Mouse (Mus musculus): ENCODE results near the gene Slc39a5.

GRCm38 (mm10) chr10:128370021-128370420 lies 31.0 kb downstream of the Slc39a5 start:
- TF ChIP-seq CTCF (IDR thresholded peaks at IDR 0.05; ENCODE audit: extremely low read depth, insufficient read length, insufficient replicate concordance, low read depth, low read length) (no peak), POLR2A (IDR thresholded peaks at IDR 0.05; ENCODE audit: low read depth, low read length) (no peak)
